Mouse (Mus musculus) megakaryocyte, embryonic 14.5 days (primary cell): ENCODE results near the gene Manbal.

Experiments
- FLI1 ChIP-seq: IDR thresholded peaks from 2 replicates; pipeline ENCODE4 v1.6.1; 2012; ENCODE audit warnings: low read length, inconsistent platforms, mixed read lengths
- GATA1 ChIP-seq: IDR thresholded peaks from 3 replicates; pipeline ENCODE4 v1.6.1; 2012; ENCODE audit warnings: mixed read lengths, low read length, inconsistent platforms, borderline replicate concordance

DNA sequence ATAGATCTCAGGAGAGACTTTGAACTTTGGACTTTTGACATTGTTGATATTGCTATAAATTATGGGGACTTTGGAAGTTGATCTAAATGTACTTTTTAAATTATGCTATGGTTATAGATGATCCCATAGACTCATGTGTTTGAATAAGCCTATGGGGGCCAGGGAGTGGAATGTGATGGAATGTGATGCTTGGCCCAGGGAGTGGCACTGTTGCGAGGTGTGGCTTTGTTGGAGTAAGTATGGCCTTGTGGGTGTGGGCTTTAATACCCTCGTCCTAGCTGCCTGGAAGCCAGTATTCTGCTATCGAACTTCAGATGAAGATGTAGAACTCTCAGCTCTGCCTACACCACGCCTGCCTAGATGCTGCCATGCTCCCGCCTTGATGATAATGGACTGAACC, 7.4 kb upstream of the Manbal start:
- TF ChIP-seq GATA1, result no peak
- no peak for TF ChIP-seq FLI1
